Mouse (Mus musculus) thymus, postnatal 36 days (tissue): ENCODE results near the gene Cavin2.

Experiments
- DNase-seq, 2 experiments: peaks; one replicate each; pipeline ENCODE4 v3.0.0; 2022; ENCODE audit warnings: mixed read lengths in 2 of 2

Gene Cavin2

GRCm38 (mm10) chr1:51288755-51289619 lies at the start of gene Cavin2:
TSS of gene Cavin2 (plus strand) at chr1:51289126.
- DNase-seq = no peak

GRCm38 (mm10) chr1:51241311-51241986 lies 47.5 kb upstream of the Cavin2 start:
- DNase-seq = no peak

- no peak for DNase-seq
Measured at GRCm38 (mm10) chr1:51243294-51243693, 45.6 kb upstream of the Cavin2 start.

GRCm38 (mm10) chr1:51243869-51244268 lies 45.1 kb upstream of the Cavin2 start:
- no peak for DNase-seq

GRCm38 (mm10) chr1:51245381-51245780 lies 43.5 kb upstream of the Cavin2 start:
- no peak for DNase-seq

- DNase-seq = no peak
Measured at GRCm38 (mm10) chr1:51250302-51250701, 38.6 kb upstream of the Cavin2 start.

- no peak for DNase-seq
Measured at GRCm38 (mm10) chr1:51265118-51265800, 23.7 kb upstream of the Cavin2 start.

- DNase-seq = no peak
Measured at GRCm38 (mm10) chr1:51265926-51266325, 23.0 kb upstream of the Cavin2 start.

- no peak for DNase-seq
Measured at GRCm38 (mm10) chr1:51267125-51267524, 21.8 kb upstream of the Cavin2 start.

- DNase-seq = no peak
Measured at GRCm38 (mm10) chr1:51268225-51268624, 20.7 kb upstream of the Cavin2 start.

GRCm38 (mm10) chr1:51270196-51270935 lies 18.6 kb upstream of the Cavin2 start:
- no peak for DNase-seq

- no peak for DNase-seq
Measured at GRCm38 (mm10) chr1:51271845-51272244, 17.1 kb upstream of the Cavin2 start.

- no peak for DNase-seq
Measured at GRCm38 (mm10) chr1:51272583-51273201, 16.2 kb upstream of the Cavin2 start.

GRCm38 (mm10) chr1:51277879-51278567 lies 10.9 kb upstream of the Cavin2 start:
- no peak for DNase-seq

- DNase-seq = no peak
Measured at GRCm38 (mm10) chr1:51288201-51288600, 725 bp upstream of the Cavin2 start.

GRCm38 (mm10) chr1:51289620-51290445 lies 907 bp downstream of the Cavin2 start:
- no peak for DNase-seq

GRCm38 (mm10) chr1:51290634-51291033 lies 1.7 kb downstream of the Cavin2 start:
- DNase-seq = no peak

GRCm38 (mm10) chr1:51292348-51292747 lies 3.4 kb downstream of the Cavin2 start:
- DNase-seq = no peak

- no peak for DNase-seq
Measured at GRCm38 (mm10) chr1:51300295-51300930, 11.5 kb downstream of the Cavin2 start.

GRCm38 (mm10) chr1:51307056-51307455 lies 18.1 kb downstream of the Cavin2 start:
- DNase-seq = no peak
